Mouse (Mus musculus): ENCODE measurements around the gene Mllt3.
"Not testable (repeated sequence)": the region's sequence is repeated elsewhere in the genome, so short reads cannot be mapped to it uniquely, and the experiment has no call there.

Gene Mllt3

GRCm38 (mm10) chr4:88012774-88013173 is 20.4 kb downstream of the Mllt3 start:
- no peak for DNase-seq (ENCODE audit: low read depth, low spot score)

- DNase-seq (ENCODE audit: low read depth, low spot score): no peak
These were observed 21.1 kb downstream of the Mllt3 start for GRCm38 (mm10) chr4:88011870-88012572.

GRCm38 (mm10) chr4:88010441-88010840 is 22.7 kb downstream of the Mllt3 start:
- DNase-seq (ENCODE audit: low read depth, low spot score): no peak

- DNase-seq (ENCODE audit: low read depth, low spot score): no peak
These were observed 27.4 kb downstream of the Mllt3 start for GRCm38 (mm10) chr4:88005801-88006200.

GRCm38 (mm10) chr4:88003159-88003948 is 29.8 kb downstream of the Mllt3 start:
- no peak for DNase-seq (ENCODE audit: low read depth, low spot score)

- no peak for DNase-seq (ENCODE audit: low read depth, low spot score)
These were observed 41.5 kb downstream of the Mllt3 start for GRCm38 (mm10) chr4:87991710-87992109.

- DNase-seq (ENCODE audit: low read depth, low spot score): no peak
These were observed 42.2 kb downstream of the Mllt3 start for GRCm38 (mm10) chr4:87990940-87991339.

GRCm38 (mm10) chr4:87985281-87985680 is 47.9 kb downstream of the Mllt3 start:
- DNase-seq (ENCODE audit: low read depth, low spot score): no peak

- no peak for DNase-seq (ENCODE audit: low read depth, low spot score)
These were observed 48.6 kb downstream of the Mllt3 start for GRCm38 (mm10) chr4:87984589-87984988.

- no peak for DNase-seq (ENCODE audit: low read depth, low spot score)
These were observed 49.1 kb downstream of the Mllt3 start for GRCm38 (mm10) chr4:87984091-87984490.

GRCm38 (mm10) chr4:87982578-87982977 is 50.6 kb downstream of the Mllt3 start:
- DNase-seq (ENCODE audit: low read depth, low spot score): no peak

GRCm38 (mm10) chr4:87977820-87978448 is 55.2 kb downstream of the Mllt3 start:
- no peak for DNase-seq (ENCODE audit: low read depth, low spot score)

- no peak for DNase-seq (ENCODE audit: low read depth, low spot score)
These were observed 67.3 kb downstream of the Mllt3 start for GRCm38 (mm10) chr4:87965836-87966235.

- DNase-seq (ENCODE audit: low read depth, low spot score): not testable (repeated sequence)
These were observed 68.3 kb downstream of the Mllt3 start for GRCm38 (mm10) chr4:87964890-87965289.

- no peak for DNase-seq (ENCODE audit: low read depth, low spot score)
These were observed 69.4 kb downstream of the Mllt3 start for GRCm38 (mm10) chr4:87963773-87964076.

- DNase-seq (ENCODE audit: low read depth, low spot score): no peak
These were observed 70.0 kb downstream of the Mllt3 start for GRCm38 (mm10) chr4:87963055-87963772.

GRCm38 (mm10) chr4:87961872-87962271 is 71.3 kb downstream of the Mllt3 start:
- DNase-seq (ENCODE audit: low read depth, low spot score): no peak

GRCm38 (mm10) chr4:87957852-87958251 is 75.3 kb downstream of the Mllt3 start:
- DNase-seq (ENCODE audit: low read depth, low spot score): no peak

- DNase-seq (ENCODE audit: low read depth, low spot score): no peak
These were observed 76.0 kb downstream of the Mllt3 start for GRCm38 (mm10) chr4:87957198-87957597.

GRCm38 (mm10) chr4:87955132-87955531 is 78.0 kb downstream of the Mllt3 start:
- no peak for DNase-seq (ENCODE audit: low read depth, low spot score)

- DNase-seq (ENCODE audit: low read depth, low spot score): no peak
These were observed 78.6 kb downstream of the Mllt3 start for GRCm38 (mm10) chr4:87954421-87955083.

- DNase-seq (ENCODE audit: low read depth, low spot score): no peak
These were observed 79.4 kb downstream of the Mllt3 start for GRCm38 (mm10) chr4:87953736-87954135.

Data from ES-CJ7 (cell line).